Mouse (Mus musculus) limb, embryonic 10.5 days (tissue): ENCODE results near the gene 4930512M02Rik. TPM values are rescaled to one million over a fixed set of nuclear protein-coding genes. Genes with fewer than 3 reads are reported as not detected.
"Not testable (repeated sequence)": the region's sequence is repeated elsewhere in the genome, so short reads cannot be mapped to it uniquely, and the experiment has no call there.

Experiments used
- DNase-seq: peaks from one replicate; pipeline ENCODE4 v3.0.0-alpha.2; 2017; ENCODE audit warnings: low spot score
- H3K27ac ChIP-seq: fragments of 300-500 bp; sonication (generic); 2 replicates; pipeline ENCODE4 v1.5.1; 2016; ENCODE audit warnings: mild to moderate bottlenecking
- H3K27me3 ChIP-seq: fragments of 300-500 bp; sonication (generic); 2 replicates; pipeline ENCODE4 v1.6.1; 2016; ENCODE audit warnings: low read depth, mild to moderate bottlenecking; ENCODE audit not compliant: poor library complexity, severe bottlenecking
- H3K36me3 ChIP-seq: fragments of 300-500 bp; sonication (generic); 2 replicates; pipeline ENCODE4 v1.6.1; 2016; ENCODE audit warnings: mild to moderate bottlenecking, moderate library complexity
- H3K4me1 ChIP-seq: fragments of 300-500 bp; sonication (generic); 2 replicates; pipeline ENCODE4 v1.6.1; 2016
- H3K4me3 ChIP-seq: fragments of 300-500 bp; sonication (generic); 2 replicates; pipeline ENCODE4 v1.5.1; 2016; ENCODE audit warnings: mild to moderate bottlenecking, moderate library complexity
- H3K9me3 ChIP-seq: fragments of 300-500 bp; sonication (generic); replicated peaks from 2 replicates; pipeline ENCODE4 v1.6.1; 2016; ENCODE audit warnings: mild to moderate bottlenecking
- WGBS: fragments of 180-500 bp; shearing (Covaris S2); methylation state at CpG from one replicate; pipeline ENCODE4 v1.1.7; 2016; 5-methylcytosine and 5-hydroxymethylcytosine counted together
- polyA plus RNA-seq: library from polyadenylated mRNA; unstranded; fragments of >200 nt; fragmentation: Nextera tagmentation; extraction: Ambion mirVana; gene quantifications from 2 replicates; pipeline ENCODE4 v1.2.1, GENCODE M21; 2016

The 4930512M02Rik gene
- polyA plus RNA-seq, result not detected in 2 replicates

DNA sequence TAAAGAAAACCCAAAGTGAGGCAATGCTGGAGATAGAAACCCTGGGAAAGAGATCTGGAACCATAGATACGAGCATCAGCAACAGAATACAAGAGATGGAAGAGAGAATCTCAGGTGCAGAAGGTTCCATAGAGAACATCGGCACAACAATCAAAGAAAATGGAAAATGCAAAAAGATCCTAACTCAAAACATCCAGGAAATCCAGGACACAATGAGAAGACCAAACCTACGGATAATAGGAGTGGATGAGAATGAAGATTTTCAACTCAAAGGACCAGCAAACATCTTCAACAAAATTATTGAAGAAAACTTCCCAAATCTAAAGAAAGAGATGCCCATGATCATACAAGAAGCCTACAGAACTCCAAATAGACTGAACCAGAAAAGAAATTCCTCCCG lies at the start of gene 4930512M02Rik:
4930512M02Rik (minus strand) TSS at position 101 of the 400 bp plus-strand sequence.
- H3K36me3 ChIP-seq, DNase-seq, H3K27ac ChIP-seq, H3K4me3 ChIP-seq, H3K27me3 ChIP-seq, H3K4me1 ChIP-seq, H3K9me3 ChIP-seq: not testable (repeated sequence)
- 92% methylated on average over 3 of the region's 4 CpGs for WGBS

DNA sequence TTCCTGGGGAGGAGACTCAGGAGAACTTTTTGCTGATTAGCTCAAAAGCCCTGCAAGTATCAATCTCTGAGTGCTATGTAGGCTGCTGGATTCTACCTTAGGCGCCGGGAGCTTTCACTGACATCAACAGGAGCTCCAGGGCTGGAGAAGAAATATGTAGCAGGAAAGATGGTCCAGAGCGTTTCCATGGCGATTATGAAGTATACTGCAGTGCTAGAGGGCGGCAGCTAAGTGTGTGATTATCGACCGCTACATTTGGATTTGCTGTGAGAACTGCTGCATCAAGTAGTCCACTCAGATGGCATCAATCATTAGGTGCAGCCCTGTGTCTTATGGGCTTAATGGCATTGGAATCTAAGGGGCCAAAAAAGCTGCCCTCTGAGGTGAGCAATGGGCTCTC lies 49.5 kb upstream of the 4930512M02Rik start:
- WGBS, result 90% methylated on average over 7 of the region's 7 CpGs
- DNase-seq, result no peak
- Histone ChIP-seq H3K36me3 (no peaks in the 10 kb centered on the region), H3K4me3 (no peak overlapping the region), H3K4me1 (no peaks in the 10 kb centered on the region), H3K27ac (no peak overlapping the region), H3K9me3 (no peaks in the 10 kb centered on the region), H3K27me3 (0 out of 2 replicates have a peak, but pooled peaks cover 5% of the 10 kb centered on the region)

DNA sequence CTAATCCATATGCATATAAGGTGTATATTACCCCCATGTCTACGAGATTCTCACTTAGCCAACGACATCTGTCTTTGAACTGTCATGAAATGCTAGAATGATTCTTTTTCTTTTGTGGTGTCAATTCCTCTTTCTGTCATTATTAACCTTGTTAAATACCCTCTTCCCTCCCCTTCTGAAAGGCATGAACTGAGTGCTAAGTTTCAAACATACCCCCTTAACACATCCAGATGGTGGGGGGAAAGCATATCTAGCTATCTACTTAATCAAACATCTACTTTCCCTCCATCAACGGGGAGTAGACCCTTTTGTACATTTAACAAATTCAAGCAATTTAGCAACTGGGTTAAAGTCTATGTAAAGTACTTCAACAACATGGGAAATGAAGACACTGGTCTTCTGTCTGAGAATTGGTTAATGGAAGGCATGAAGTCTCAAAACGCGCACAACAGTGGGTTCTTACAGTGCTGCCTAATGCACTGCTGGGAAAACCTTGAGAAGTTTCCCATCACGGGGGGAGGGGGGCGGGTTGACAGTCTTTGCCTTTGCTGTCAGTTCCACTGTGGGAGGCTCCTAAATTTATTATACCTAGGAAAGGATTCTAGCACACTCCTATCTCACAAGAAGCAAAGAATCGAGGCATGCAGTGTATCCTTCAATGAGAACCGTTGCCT lies 48.6 kb upstream of the 4930512M02Rik start:
- Histone ChIP-seq H3K9me3 (no peaks in the 10 kb centered on the region), H3K36me3 (no peaks in the 10 kb centered on the region), H3K4me3 (no peak overlapping the region), H3K27me3 (0 out of 2 replicates have a peak, but pooled peaks cover 5% of the 10 kb centered on the region), H3K4me1 (no peaks in the 10 kb centered on the region), H3K27ac (no peak overlapping the region)
- no peak for DNase-seq
- WGBS, result 91% methylated on average over 9 of the region's 9 CpGs

DNA sequence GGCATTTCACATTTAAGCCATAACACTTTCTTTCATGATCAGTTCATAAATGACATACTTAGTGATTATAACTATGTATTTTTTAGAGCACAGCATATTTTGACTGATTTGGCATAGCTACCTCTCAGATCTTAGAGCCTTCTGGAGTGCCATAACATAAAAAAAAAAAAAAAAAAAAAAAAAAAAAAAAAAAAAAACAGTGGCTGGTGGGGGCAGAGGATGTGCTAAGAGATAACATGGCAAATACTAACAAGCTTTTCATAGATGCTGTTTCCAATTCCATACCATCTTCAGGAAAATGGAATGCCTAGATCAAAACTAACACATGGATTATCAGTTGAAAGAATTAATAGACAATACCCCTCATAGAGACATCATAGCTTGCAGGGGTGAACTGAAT lies 47.4 kb upstream of the 4930512M02Rik start:
- Histone ChIP-seq H3K9me3 (no peaks in the 10 kb centered on the region), H3K36me3 (no peaks in the 10 kb centered on the region), H3K27me3 (0 out of 2 replicates have a peak, but pooled peaks cover 5% of the 10 kb centered on the region), H3K27ac (no peak overlapping the region), H3K4me3 (no peak overlapping the region), H3K4me1 (no peaks in the 10 kb centered on the region)
- DNase-seq, result no peak

DNA sequence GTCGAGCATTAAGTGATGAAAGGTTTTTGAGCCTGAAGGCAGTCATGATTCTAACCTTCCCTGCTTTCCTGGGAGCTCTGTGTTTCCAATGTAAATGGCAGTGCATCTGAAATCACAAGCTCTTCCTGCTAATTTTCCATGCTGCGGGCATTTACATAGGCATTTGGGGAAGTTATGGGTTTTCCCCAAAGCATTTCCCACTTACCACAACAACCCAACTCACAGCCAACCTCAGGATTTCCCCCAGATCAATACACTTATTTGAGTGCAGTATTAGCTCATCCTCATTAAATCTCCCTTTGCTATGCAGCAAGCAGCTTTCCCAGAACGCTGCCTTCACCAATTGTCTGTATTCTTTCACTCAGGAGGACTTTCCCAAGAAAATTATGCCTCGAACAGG lies 45.3 kb upstream of the 4930512M02Rik start:
- WGBS, result 76% methylated on average over 4 of the region's 4 CpGs

DNA sequence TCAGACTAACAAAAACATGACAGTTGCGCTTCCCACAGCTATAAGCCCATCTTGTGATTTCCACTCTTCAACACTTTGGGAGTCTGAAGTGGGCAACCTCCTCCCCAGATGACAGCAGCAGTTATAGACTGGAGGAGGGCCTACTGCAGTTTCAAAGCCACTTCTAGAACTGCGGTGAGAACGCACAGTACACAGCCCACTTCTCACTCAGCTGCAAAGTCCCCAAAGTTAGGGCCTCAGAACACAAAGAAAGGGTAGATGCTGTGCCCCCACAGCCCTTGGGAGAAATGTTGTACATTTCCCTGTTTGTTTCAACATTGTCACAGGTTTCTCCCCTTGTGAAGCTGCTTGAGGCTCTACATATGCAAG lies 40.3 kb upstream of the 4930512M02Rik start:
- Histone ChIP-seq H3K9me3 (no peaks in the 10 kb centered on the region), H3K27me3 (no peaks in the 10 kb centered on the region), H3K4me3 (no peak overlapping the region), H3K4me1 (no peaks in the 10 kb centered on the region), H3K27ac (no peak overlapping the region), H3K36me3 (no peaks in the 10 kb centered on the region)
- no peak for DNase-seq
- 94% methylated on average over 3 of the region's 3 CpGs for WGBS

More for the DNA sequence above, 45.3 kb upstream of the 4930512M02Rik start:
- no peak for DNase-seq
- no peak overlapping the region for H3K27ac ChIP-seq
- no peaks in the 10 kb centered on the region for H3K36me3 ChIP-seq
- no peak overlapping the region for H3K4me3 ChIP-seq
- no peaks in the 10 kb centered on the region for H3K9me3 ChIP-seq
- H3K4me1 ChIP-seq, result no peaks in the 10 kb centered on the region
- H3K27me3 ChIP-seq, result no peaks in the 10 kb centered on the region

DNA sequence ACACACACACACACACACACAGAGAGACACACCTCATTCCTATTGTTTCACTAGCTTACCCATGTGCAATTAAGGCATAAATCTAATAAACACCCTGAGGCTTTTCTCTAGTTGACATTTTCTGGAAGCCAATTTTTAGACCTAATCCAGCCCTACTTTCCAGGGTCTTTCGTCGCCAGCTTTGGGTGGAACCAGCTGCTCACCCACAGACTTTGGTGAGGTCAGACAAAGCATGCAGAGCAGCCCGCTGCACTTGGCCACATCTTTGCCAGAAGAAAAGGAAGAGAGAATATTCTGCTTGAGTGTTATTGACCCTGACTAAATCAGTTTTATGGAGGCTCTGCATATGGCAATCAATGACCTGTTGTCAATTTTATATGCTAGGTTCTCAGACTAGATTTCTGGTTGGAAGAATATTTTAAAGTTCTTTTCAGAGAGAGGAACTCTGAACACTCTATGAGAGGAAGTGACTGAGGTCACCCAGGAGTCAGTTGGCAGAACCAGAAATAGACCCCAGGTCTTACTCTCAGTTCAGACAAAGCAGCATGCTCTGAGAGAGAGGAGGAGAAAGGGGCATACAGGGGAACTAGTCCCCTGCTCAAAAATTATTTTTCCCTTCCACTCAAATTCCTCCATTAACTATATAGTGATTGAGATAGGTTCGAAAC lies 39.8 kb upstream of the 4930512M02Rik start:
- Histone ChIP-seq H3K9me3 (no peaks in the 10 kb centered on the region), H3K27ac (no peak overlapping the region), H3K4me3 (no peak overlapping the region), H3K27me3 (no peaks in the 10 kb centered on the region), H3K36me3 (no peaks in the 10 kb centered on the region), H3K4me1 (no peaks in the 10 kb centered on the region)
- DNase-seq, result no peak
- WGBS, result 90% methylated on average over 4 of the region's 4 CpGs

DNA sequence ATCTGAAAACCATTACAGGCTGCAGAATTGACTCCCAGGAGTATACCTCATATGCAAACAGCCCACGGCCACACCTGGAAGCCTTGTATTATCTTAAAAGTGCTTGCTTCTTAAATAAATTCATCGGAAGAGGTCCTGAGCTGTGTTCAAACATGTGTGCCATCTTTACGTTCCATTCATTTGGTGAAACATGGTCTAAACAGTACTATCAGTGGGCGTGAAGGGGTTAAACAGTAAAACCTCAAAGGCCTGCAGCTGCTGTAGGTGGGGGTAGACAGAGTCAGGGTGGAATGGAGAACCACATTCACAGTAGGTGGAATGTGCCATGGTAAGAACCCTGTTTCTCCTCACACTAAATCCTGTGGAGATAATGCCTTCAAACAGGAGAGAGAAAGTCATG lies 33.0 kb upstream of the 4930512M02Rik start:
- no peaks in the 10 kb centered on the region for H3K36me3 ChIP-seq
- H3K4me3 ChIP-seq, result no peak overlapping the region
- H3K4me1 ChIP-seq, result 0 out of 2 replicates have a peak, but pooled peaks cover 2% of the 10 kb centered on the region
- no peaks in the 10 kb centered on the region for H3K27me3 ChIP-seq
- H3K9me3 ChIP-seq, result no peaks in the 10 kb centered on the region
- no peak overlapping the region for H3K27ac ChIP-seq
- 88% methylated on average over 4 of the region's 4 CpGs for WGBS
- DNase-seq, result no peak

DNA sequence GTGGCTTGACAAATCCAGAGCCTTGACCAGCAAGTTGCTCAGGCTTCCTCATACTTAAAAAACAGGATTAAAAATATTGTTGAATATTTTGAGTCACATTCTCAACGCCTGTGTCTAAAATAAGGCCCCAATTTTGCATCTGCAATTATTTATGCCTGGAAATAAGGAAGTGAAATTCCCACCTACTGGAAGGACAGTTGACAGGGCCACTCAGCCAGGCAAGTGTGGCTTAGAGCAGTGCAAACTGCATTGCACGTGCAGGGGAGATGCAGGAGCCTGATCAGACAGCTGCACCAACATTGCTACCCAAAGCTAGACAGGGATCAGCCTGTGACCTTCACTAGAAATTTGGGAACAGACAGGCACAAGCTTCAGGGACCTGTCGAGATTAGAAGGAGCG lies 31.2 kb upstream of the 4930512M02Rik start:
- no peaks in the 10 kb centered on the region for H3K27me3 ChIP-seq
- no peak overlapping the region for H3K27ac ChIP-seq
- no peaks in the 10 kb centered on the region for H3K36me3 ChIP-seq
- H3K4me3 ChIP-seq, result no peak overlapping the region
- no peak for DNase-seq
- no peaks in the 10 kb centered on the region for H3K9me3 ChIP-seq
- WGBS, result 84% methylated on average over 4 of the region's 4 CpGs
- 0 out of 2 replicates have a peak, but pooled peaks cover 2% of the 10 kb centered on the region for H3K4me1 ChIP-seq

DNA sequence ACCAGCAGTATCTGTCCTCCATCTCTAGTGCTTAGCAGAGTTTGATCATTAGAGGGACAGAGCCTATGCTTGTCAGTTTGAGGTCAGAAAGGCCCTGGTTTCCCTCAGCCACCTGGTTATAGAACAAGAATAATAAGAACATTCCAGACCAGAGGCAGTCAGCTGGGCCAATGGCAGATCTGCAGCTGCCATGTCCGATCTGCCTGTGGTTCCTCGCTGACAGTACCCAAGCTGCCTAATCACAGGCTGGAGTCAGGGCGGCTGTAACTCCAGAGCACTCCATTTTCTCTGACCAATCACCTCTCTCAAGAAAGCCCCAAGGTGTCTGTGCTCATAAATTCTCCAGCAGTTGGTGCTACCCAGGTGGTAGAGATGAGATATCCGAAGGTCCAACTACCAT lies 30.0 kb upstream of the 4930512M02Rik start:
- H3K27ac ChIP-seq, result no peak overlapping the region
- H3K4me3 ChIP-seq, result no peak overlapping the region
- H3K27me3 ChIP-seq, result no peaks in the 10 kb centered on the region
- H3K36me3 ChIP-seq, result no peaks in the 10 kb centered on the region
- 0 out of 2 replicates have a peak, but pooled peaks cover 2% of the 10 kb centered on the region for H3K4me1 ChIP-seq
- DNase-seq, result no peak
- WGBS, result 85% methylated on average over 4 of the region's 4 CpGs
- no peaks in the 10 kb centered on the region for H3K9me3 ChIP-seq

DNA sequence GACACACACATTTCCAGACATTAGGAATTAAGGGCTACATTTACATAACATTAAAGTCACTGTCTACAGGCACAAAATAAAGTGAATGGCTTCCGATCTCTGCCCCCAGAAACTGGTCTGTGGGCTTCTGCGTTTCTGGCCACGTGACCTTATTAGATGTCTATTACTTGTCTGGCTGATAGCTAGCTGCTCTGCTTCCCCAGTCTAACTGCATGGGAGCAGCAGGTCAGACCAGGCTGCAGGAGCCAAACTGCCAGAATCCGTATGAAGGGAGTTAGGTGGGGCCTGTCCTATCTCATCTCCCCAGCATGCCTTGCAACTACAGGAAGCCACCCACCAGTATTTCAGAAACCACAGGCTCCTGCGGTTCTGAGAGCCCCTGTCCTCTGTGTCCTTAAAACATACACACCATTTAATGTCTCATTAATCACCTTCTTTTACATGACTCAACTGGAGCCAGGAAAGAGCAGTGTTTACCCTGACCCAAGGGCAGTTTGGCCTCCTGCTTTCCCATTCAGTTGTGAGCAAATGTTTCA lies 29.4 kb upstream of the 4930512M02Rik start:
- Histone ChIP-seq H3K9me3 (no peaks in the 10 kb centered on the region), H3K36me3 (no peaks in the 10 kb centered on the region), H3K27me3 (no peaks in the 10 kb centered on the region), H3K27ac (no peak overlapping the region), H3K4me1 (0 out of 2 replicates have a peak, but pooled peaks cover 2% of the 10 kb centered on the region), H3K4me3 (no peak overlapping the region)
- 63% methylated on average over 5 of the region's 5 CpGs for WGBS
- DNase-seq, result no peak

DNA sequence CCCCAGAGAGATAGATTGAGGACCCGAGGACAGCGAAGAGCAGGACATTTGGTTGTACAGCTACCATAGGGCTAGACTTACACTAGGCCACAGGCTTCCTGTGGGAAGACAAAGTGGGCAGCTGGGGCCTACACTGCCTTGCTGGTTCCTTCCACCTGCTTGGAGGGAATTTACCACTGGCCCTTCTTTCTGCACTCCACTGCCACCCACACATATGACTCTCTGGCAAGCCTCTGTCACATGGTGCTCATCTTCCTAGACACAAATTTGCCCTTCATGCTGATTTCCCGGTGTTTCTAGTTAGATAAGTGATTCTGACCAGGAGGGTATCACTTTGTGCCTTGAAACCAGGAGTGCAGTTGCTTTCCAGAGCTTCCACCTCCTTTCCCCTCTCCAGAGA lies 28.8 kb upstream of the 4930512M02Rik start:
- no peak overlapping the region for H3K27ac ChIP-seq
- 81% methylated on average over 3 of the region's 3 CpGs for WGBS
- H3K9me3 ChIP-seq, result no peaks in the 10 kb centered on the region
- H3K4me1 ChIP-seq, result 0 out of 2 replicates have a peak, but pooled peaks cover 2% of the 10 kb centered on the region
- no peaks in the 10 kb centered on the region for H3K36me3 ChIP-seq
- no peak for DNase-seq
- H3K4me3 ChIP-seq, result no peak overlapping the region
- H3K27me3 ChIP-seq, result no peaks in the 10 kb centered on the region

DNA sequence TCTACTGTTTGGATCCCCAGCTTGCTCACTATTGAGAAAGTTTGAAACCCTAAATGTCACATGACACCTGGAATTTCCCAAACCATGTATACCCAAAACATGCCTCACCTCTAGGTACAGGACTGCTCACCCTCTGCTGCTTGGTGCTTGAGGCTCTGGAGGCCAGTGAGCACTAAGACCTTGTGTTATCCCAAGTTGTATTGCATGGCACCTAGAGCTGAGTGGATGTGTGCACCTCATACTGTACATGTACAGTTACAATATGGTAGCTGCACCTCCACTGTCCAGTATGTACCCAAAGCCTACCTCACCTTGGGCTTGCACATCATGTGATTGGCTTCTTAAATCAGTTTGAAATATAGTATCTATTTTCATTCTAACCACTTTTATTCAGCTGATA lies 16.7 kb upstream of the 4930512M02Rik start:
- DNase-seq, result no peak
- H3K36me3 ChIP-seq, result no peaks in the 10 kb centered on the region
- no peak overlapping the region for H3K4me3 ChIP-seq
- H3K27me3 ChIP-seq, result no peaks in the 10 kb centered on the region
- no peak overlapping the region for H3K27ac ChIP-seq
- H3K4me1 ChIP-seq, result no peaks in the 10 kb centered on the region
- H3K9me3 ChIP-seq, result no peaks in the 10 kb centered on the region
